24 mouse cellular contexts compared by ENCODE assay signal in the genomic region with DNA sequence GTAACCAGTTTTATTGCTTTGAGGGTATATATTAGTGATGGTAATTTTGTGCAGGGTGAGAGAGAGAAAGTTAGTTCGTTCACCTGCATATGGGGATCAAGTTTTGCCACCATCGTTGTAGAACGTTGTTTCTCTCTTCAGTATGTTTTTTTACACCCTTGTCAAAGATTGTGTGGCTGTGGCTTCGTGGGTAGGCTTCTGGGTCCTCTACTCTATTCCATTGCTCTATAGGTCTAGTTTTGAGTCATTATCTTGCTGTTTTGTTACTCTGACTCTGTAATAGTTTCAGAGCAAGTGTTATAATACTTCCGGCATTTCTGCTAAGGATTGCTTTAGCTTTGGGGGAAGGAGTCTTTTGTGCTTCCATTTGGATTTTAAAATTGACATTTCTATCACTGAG. TPM values are rescaled to one million over a fixed set of nuclear protein-coding genes. Genes with fewer than 3 reads are reported as not detected.
A peak's percentile ranks its signal among the peaks of the same experiment; 100 is the strongest.
DNase-seq lines count a peak whose midpoint lies in the region; ATAC-seq and TF ChIP-seq lines count a peak whose summit lies in the region.
"Had no signal": no experiment of that assay in that cellular context is flagged by ENCODE, and none has a peak within 500 bp of the region (broad histone marks: within the 10 kb centered on the region; RNA-seq: fewer than 3 reads in every experiment).

No protein-coding gene starts in this region.

- TF ChIP-seq POLR2A in CH12.LX (IDR thresholded peaks at IDR 0.05; ENCODE audit: low read depth, low read length), result no peak

- intact Hi-C loops in heart, postnatal 10 days (cut with DNase I), result no loop called here

- H3K27ac ChIP-seq in CH12.LX (ENCODE audit: insufficient read depth, low read depth), result no peak overlapping the region; the same call in 1 of the 2 replicates
- no peak overlapping the region for H3K27ac ChIP-seq in midbrain, embryonic 14.5 days (replicated peaks; ENCODE audit: low read depth, low read length)
- H3K27ac ChIP-seq: embryonic facial prominence, embryonic 10.5 days; embryonic facial prominence, embryonic 12.5 days; forebrain, embryonic 13.5 days; forebrain, embryonic 15.5 days had no signal

- no peaks in the 10 kb centered on the region for H3K27me3 ChIP-seq in CH12.LX (replicated peaks)
- no peaks in the 10 kb centered on the region for H3K27me3 ChIP-seq in midbrain, embryonic 14.5 days (ENCODE audit: control insufficient read depth, insufficient read depth, low read length)
- H3K27me3 ChIP-seq: embryonic facial prominence, embryonic 12.5 days; forebrain, embryonic 13.5 days; forebrain, embryonic 15.5 days had no signal

- peak; percentile 9 for DNase-seq in heart, adult 11 months
- no peak for DNase-seq in heart, postnatal 10 days
- no peak for DNase-seq in CH12.LX (ENCODE audit: extremely low read depth)
- peak; percentile 82 for DNase-seq in induced T-regulatory cell, adult 2 months (ENCODE audit: low read depth)
- DNase-seq in midbrain, embryonic 14.5 days, result no peak
- DNase-seq in gastrocnemius, postnatal 25 days, result no peak
- no peak for DNase-seq in kidney, postnatal 25 days
- DNase-seq: adrenal gland, adult 8-10 months; adrenal gland, postnatal 14 days; adrenal gland, postnatal 36 days; B cell, adult 2 months; cerebellum, adult 11-12 months; cerebellum, adult 2 months; cerebellum, adult 9-10 months; cerebellum, postnatal 10 days; cerebellum, postnatal 25 days; forebrain, postnatal 0 days had no signal

- peaks cover 27 to 48% of the 10 kb centered on the region in 2 experiments for H3K4me1 ChIP-seq in CH12.LX (ENCODE audit: control insufficient read depth in 1 of 2, insufficient read depth in 2 of 2)
- no peaks in the 10 kb centered on the region for H3K4me1 ChIP-seq in midbrain, embryonic 14.5 days (ENCODE audit: control insufficient read depth, insufficient read depth, low read length)
- H3K4me1 ChIP-seq: forebrain, embryonic 15.5 days had no signal

- H3K4me3 ChIP-seq in CH12.LX (replicated peaks in 1 of 3; ENCODE audit: low read depth in 2 of 3, low read length in 2 of 3, poor library complexity in 1 of 3), result no peak overlapping the region
- H3K4me3 ChIP-seq in midbrain, embryonic 14.5 days (replicated peaks; ENCODE audit: low read depth, low read length), result no peak overlapping the region
- H3K4me3 ChIP-seq: embryonic facial prominence, embryonic 10.5 days; embryonic facial prominence, embryonic 12.5 days; forebrain, embryonic 13.5 days; forebrain, embryonic 15.5 days had no signal

- H3K9me3 ChIP-seq in CH12.LX (replicated peaks; ENCODE audit: low read length), result no peaks in the 10 kb centered on the region
- no peaks in the 10 kb centered on the region for H3K9me3 ChIP-seq in midbrain, embryonic 14.5 days (ENCODE audit: control insufficient read depth, low read length)
- H3K9me3 ChIP-seq: embryonic facial prominence, embryonic 10.5 days; embryonic facial prominence, embryonic 12.5 days; forebrain, embryonic 13.5 days; forebrain, embryonic 15.5 days had no signal

- no peaks in the 10 kb centered on the region for H3K36me3 ChIP-seq in CH12.LX (replicated peaks in 1 of 2; ENCODE audit: control insufficient read depth in 1 of 2, insufficient read depth in 1 of 2, low read length in 1 of 2)
- no peaks in the 10 kb centered on the region for H3K36me3 ChIP-seq in midbrain, embryonic 14.5 days (ENCODE audit: control insufficient read depth, insufficient read depth, low read length)
- H3K36me3 ChIP-seq: embryonic facial prominence, embryonic 10.5 days; embryonic facial prominence, embryonic 12.5 days; forebrain, embryonic 15.5 days had no signal

- in situ Hi-C loops in CH12.LX (cut with MboI; ENCODE audit: low pct_ligation_motif_present, low pct_unique_long_range_greater_than_20kb, low sequenced_read_pairs), result loop anchor here (5.0 kb wide), 2 partner anchors 32 to 67 kb away; no protein-coding TSS in a partner anchor

- TF ChIP-seq RAD21 in CH12.LX (IDR thresholded peaks at IDR 0.05; ENCODE audit: low read depth, low read length), result no peak

- H3K79me2 ChIP-seq in CH12.LX (replicated peaks; ENCODE audit: control insufficient read depth, extremely low read depth, insufficient read depth, poor library complexity, severe bottlenecking), result no peaks in the 10 kb centered on the region; the same call in none of the 2 replicates

- 82% methylated on average over 5 of the region's 5 CpGs for WGBS in midbrain, embryonic 14.5 days

- H3K9ac ChIP-seq in CH12.LX (ENCODE audit: insufficient read depth, low read depth), result peak overlapping the region; percentile 33; the same call in 1 of the 2 replicates
- no peak overlapping the region for H3K9ac ChIP-seq in midbrain, embryonic 14.5 days (replicated peaks; ENCODE audit: low read length)
- H3K9ac ChIP-seq: embryonic facial prominence, embryonic 12.5 days; forebrain, embryonic 13.5 days; forebrain, embryonic 15.5 days; forebrain, postnatal 0 days had no signal

- peak overlapping the region; percentile 56; the same call in 1 of the 2 replicates for H3K4me2 ChIP-seq in CH12.LX (ENCODE audit: insufficient read depth, low read depth, poor library complexity, severe bottlenecking)
- H3K4me2 ChIP-seq in midbrain, embryonic 14.5 days (ENCODE audit: low read length), result no peak overlapping the region
- H3K4me2 ChIP-seq: embryonic facial prominence, embryonic 12.5 days; forebrain, embryonic 13.5 days; forebrain, embryonic 15.5 days had no signal

- dilution Hi-C loops in CH12.LX (cut with MboI; ENCODE audit: extremely low pct_ligation_motif_present, extremely low pct_unique_long_range_greater_than_20kb, low sequenced_read_pairs), result no loop called here

- ATAC-seq in midbrain, embryonic 14.5 days (ENCODE audit: low FRiP score, low TSS enrichment), result no peak
- ATAC-seq: forebrain, embryonic 13.5 days; forebrain, embryonic 15.5 days; forebrain, postnatal 0 days had no signal

- no peak for TF ChIP-seq CTCF in CH12.LX (conservative IDR thresholded peaks at IDR 0.05 in 1 of 2, IDR thresholded peaks at IDR 0.05 in 1 of 2; ENCODE audit: low read depth in 2 of 2, low read length in 2 of 2)

- no peak for TF ChIP-seq EP300 in CH12.LX (IDR thresholded peaks at IDR 0.05; ENCODE audit: low read length)

TF ChIP-seq in CH12.LX, 34 proteins besides CTCF, POLR2A, EP300 and RAD21:
- TF ChIP-seq ELF1 (IDR thresholded peaks at IDR 0.05; ENCODE audit: low read depth, low read length) (no peak), SMC3 (IDR thresholded peaks at IDR 0.05; ENCODE audit: low read depth, low read length) (no peak), NELFE (IDR thresholded peaks at IDR 0.05; ENCODE audit: low read depth, low read length) (no peak), IRF4 (IDR thresholded peaks at IDR 0.05; ENCODE audit: low read depth, low read length) (peak; percentile 79; the same call in 1 of the 2 replicates), JUND (conservative IDR thresholded peaks at IDR 0.05; ENCODE audit: low read depth, low read length) (peak; percentile 68), TBP (conservative IDR thresholded peaks at IDR 0.05; ENCODE audit: low read depth, low read length) (0 out of 2 replicates have a peak, but pooled peaks have one; percentile 52), CHD1 (IDR thresholded peaks at IDR 0.05; ENCODE audit: low read depth, low read length) (no peak), ZKSCAN1 (IDR thresholded peaks at IDR 0.05; ENCODE audit: borderline replicate concordance, low read depth, low read length) (no peak)

RNA-seq across cellular contexts. Expression of gene Ninj2, which starts 26.7 kb away (rescaled TPM):
- total RNA-seq in heart, postnatal 10 days (2021), result not detected
- total RNA-seq in CH12.LX (2012; rRNA removed), result 4.6 and 6.5 TPM in 2 replicates
- total RNA-seq in CH12.LX (2014; rRNA removed), result not detected in 2 replicates
- 0.97 and 1.1 TPM in 2 replicates for polyA plus RNA-seq in CH12.LX (2012; ENCODE audit: insufficient read length, low read depth)
- polyA plus RNA-seq in midbrain, embryonic 14.5 days (2014; fragmentation: Nextera tagmentation; extraction: Ambion mirVana), result not detected in 2 replicates
- not detected for total RNA-seq in gastrocnemius, postnatal 25 days (2021)
- total RNA-seq: adrenal gland, adult 18-20 months; adrenal gland, adult 8-10 months; adrenal gland, postnatal 14 days; adrenal gland, postnatal 36 days; forebrain, postnatal 0 days; MEL had no signal
- polyA plus RNA-seq: embryonic facial prominence, embryonic 10.5 days; embryonic facial prominence, embryonic 12.5 days; forebrain, embryonic 11.5 days; forebrain, embryonic 13.5 days; forebrain, embryonic 15.5 days; forebrain, postnatal 0 days had no signal

Comparison
In these comparisons a context has a peak if more than half of its experiments do, and no peak if none do; other contexts are left out.
1. DNase-seq: peak in heart, adult 11 months (single experiment) and induced T-regulatory cell, adult 2 months (single experiment); none in heart, postnatal 10 days (0 of 2), CH12.LX (single experiment), midbrain, embryonic 14.5 days (single experiment), gastrocnemius, postnatal 25 days (single experiment) and kidney, postnatal 25 days (0 of 2).